Comparison of ENCODE assay signal across 9 mouse cellular contexts in the genomic region with DNA sequence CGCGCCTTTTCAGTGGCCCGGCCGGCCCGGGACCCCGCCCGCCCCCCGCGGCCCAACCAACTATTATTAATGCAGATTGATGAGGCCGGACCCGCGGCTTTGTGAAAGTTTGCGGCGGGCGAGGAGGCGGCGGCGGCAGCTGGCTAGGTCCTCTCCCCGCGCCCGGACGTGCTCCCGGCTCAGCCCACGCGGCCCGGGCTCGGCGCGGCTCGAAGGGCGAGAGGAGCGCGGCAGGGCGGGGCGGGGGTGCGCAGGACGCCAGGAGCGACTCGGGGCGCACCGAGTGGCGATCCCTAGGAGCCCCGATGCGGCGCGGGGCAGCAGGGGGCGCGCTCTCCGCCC. TPM values are rescaled to one million over a fixed set of nuclear protein-coding genes. Genes with fewer than 3 reads are reported as not detected.
DNase-seq lines count a peak whose midpoint lies in the region; ATAC-seq lines count a peak whose summit lies in the region.
"Had no signal": no experiment of that assay in that cellular context is flagged by ENCODE, and none has a peak within 500 bp of the region (broad histone marks: within the 10 kb centered on the region; RNA-seq: fewer than 3 reads in every experiment).

A gene (minus strand): TSS at position 314 of the 342 bp plus-strand sequence.

- H3K4me3 ChIP-seq in heart, embryonic 13.5 days: peak within 1 kb of the TSS; percentile 52
- peak within 1 kb of the TSS; percentile 43 for H3K4me3 ChIP-seq in limb, embryonic 12.5 days (replicated peaks)
- H3K4me3 ChIP-seq in neural tube, embryonic 11.5 days (ENCODE audit: low read depth, low read length): peak within 1 kb of the TSS; percentile 50
- H3K4me3 ChIP-seq: erythroblast, embryonic 14.5 days had no signal

- H3K36me3 ChIP-seq in heart, embryonic 13.5 days: no peaks in the 10 kb centered on the region
- H3K36me3 ChIP-seq in limb, embryonic 12.5 days: no peaks in the 10 kb centered on the region
- no peaks in the 10 kb centered on the region for H3K36me3 ChIP-seq in neural tube, embryonic 11.5 days (ENCODE audit: control insufficient read depth, insufficient read depth, low read length)

- peaks cover 99% of the 10 kb centered on the region for H3K27me3 ChIP-seq in heart, embryonic 13.5 days (replicated peaks)
- peaks cover 98% of the 10 kb centered on the region for H3K27me3 ChIP-seq in limb, embryonic 12.5 days
- H3K27me3 ChIP-seq in neural tube, embryonic 11.5 days (ENCODE audit: control insufficient read depth, insufficient read depth, low read length): peaks cover 51% of the 10 kb centered on the region

- no peaks in the 10 kb centered on the region for H3K9me3 ChIP-seq in heart, embryonic 13.5 days
- no peaks in the 10 kb centered on the region for H3K9me3 ChIP-seq in limb, embryonic 12.5 days
- H3K9me3 ChIP-seq in neural tube, embryonic 11.5 days (ENCODE audit: control insufficient read depth, low read length): no peaks in the 10 kb centered on the region

- DNase-seq in gastrocnemius, postnatal 14 days: peak; percentile 43
- no peak for DNase-seq in gastrocnemius, adult 8-10 months (ENCODE audit: low spot score in 2 of 2)
- peak; percentile 47 for DNase-seq in Muller cell, postnatal 12 days (ENCODE audit: inconsistent ontology term)
- DNase-seq in neural tube, embryonic 11.5 days (ENCODE audit: low spot score): peak; percentile 82
- no peak for DNase-seq in spleen, adult 12 weeks (ENCODE audit: low spot score)
- no peak for DNase-seq in thymus, postnatal 10 days (ENCODE audit: low spot score in 2 of 2)

- ATAC-seq in heart, embryonic 13.5 days (ENCODE audit: extremely low read depth, insufficient number of reproducible peaks, low FRiP score, low TSS enrichment): no peak
- no peak for ATAC-seq in limb, embryonic 12.5 days (ENCODE audit: insufficient number of reproducible peaks, insufficient read depth, low FRiP score, low TSS enrichment, low read depth)
- ATAC-seq in neural tube, embryonic 11.5 days (ENCODE audit: insufficient read depth, low FRiP score, low TSS enrichment): peak; percentile 52

- H3K9ac ChIP-seq in heart, embryonic 13.5 days: peak within 1 kb of the TSS; percentile 72
- H3K9ac ChIP-seq in limb, embryonic 12.5 days (replicated peaks): no peak within 1 kb of the TSS; the same call in 1 of the 2 replicates
- peak within 1 kb of the TSS; percentile 62 for H3K9ac ChIP-seq in neural tube, embryonic 11.5 days (ENCODE audit: low read length)

- H3K27ac ChIP-seq in heart, embryonic 13.5 days (replicated peaks): no peak within 1 kb of the TSS
- no peak within 1 kb of the TSS for H3K27ac ChIP-seq in limb, embryonic 12.5 days
- no peak within 1 kb of the TSS for H3K27ac ChIP-seq in neural tube, embryonic 11.5 days (ENCODE audit: low read depth, low read length)

- peak within 1 kb of the TSS; percentile 78 for H3K4me2 ChIP-seq in heart, embryonic 13.5 days
- peak within 1 kb of the TSS; percentile 69 for H3K4me2 ChIP-seq in limb, embryonic 12.5 days
- peak within 1 kb of the TSS; percentile 86 for H3K4me2 ChIP-seq in neural tube, embryonic 11.5 days (ENCODE audit: low read depth)

- intact Hi-C loops in gastrocnemius, postnatal 14 days (cut with DNase I; ENCODE audit: low total_unique reads): loop anchor here (5.0 kb wide), 1 partner anchor 45 kb away; no protein-coding TSS in a partner anchor

- under 1% methylated on average over 48 of the region's 49 CpGs for WGBS in heart, embryonic 13.5 days
- under 1% methylated on average over 37 of the region's 49 CpGs for WGBS in limb, embryonic 12.5 days
- WGBS in neural tube, embryonic 11.5 days: 1% methylated on average over 35 of the region's 49 CpGs

- peaks cover 15% of the 10 kb centered on the region for H3K4me1 ChIP-seq in heart, embryonic 13.5 days
- H3K4me1 ChIP-seq in limb, embryonic 12.5 days (replicated peaks): peaks cover 19% of the 10 kb centered on the region
- peaks cover 8% of the 10 kb centered on the region for H3K4me1 ChIP-seq in neural tube, embryonic 11.5 days (ENCODE audit: control insufficient read depth, insufficient read depth, low read length)

RNA-seq across cellular contexts. Expression of the gene that starts here (rescaled TPM):
- not detected for total RNA-seq in gastrocnemius, postnatal 14 days (2021)
- not detected for total RNA-seq in gastrocnemius, adult 8-10 months (2022)
- polyA plus RNA-seq in heart, embryonic 13.5 days (2015; fragmentation: Nextera tagmentation; extraction: Ambion mirVana): 0.05 TPM in 1 of 2 replicates, not detected in the other
- 0.05 TPM in 1 of 2 replicates, not detected in the other for polyA plus RNA-seq in limb, embryonic 12.5 days (2016; fragmentation: Nextera tagmentation; extraction: Ambion mirVana)
- 0.92 and 1.3 TPM in 2 replicates for polyA plus RNA-seq in neural tube, embryonic 11.5 days (2014; fragmentation: Nextera tagmentation; extraction: Ambion mirVana)
- polyA plus RNA-seq: erythroblast, embryonic 14.5 days had no signal

Comparison
In these comparisons a context has a peak if more than half of its experiments do, and no peak if none do; other contexts are left out.
1. Peak in DNase-seq in gastrocnemius, postnatal 14 days; RNA of the gene not detected or under 1 TPM.
2. DNase-seq: peak in Muller cell, postnatal 12 days (single experiment) and neural tube, embryonic 11.5 days (single experiment); none in gastrocnemius, adult 8-10 months (0 of 2), spleen, adult 12 weeks (single experiment) and thymus, postnatal 10 days (0 of 2).
3. Peak in every context shown above with its lines, with median percentiles within 50 percentile points of each other: H3K4me2 ChIP-seq and H3K4me3 ChIP-seq.